Mouse (Mus musculus) left cerebral cortex, adult 9 months (tissue): Measurements from ENCODE around the gene Otulin.

Source experiments
- DNase-seq, 2 experiments: peaks; one replicate each; pipeline ENCODE4 v3.0.0; 2022; ENCODE audit warnings: low spot score in 2 of 2

The Otulin gene

GRCm38 (mm10) chr15:27506127-27506886, 124.2 kb downstream of the Otulin start:
- no peak for DNase-seq

GRCm38 (mm10) chr15:27503801-27504730, 126.4 kb downstream of the Otulin start:
- DNase-seq = no peak

- peak in 1 of 2 experiments; percentile 69 for DNase-seq
Observed at GRCm38 (mm10) chr15:27503221-27503620, 127.3 kb downstream of the Otulin start.

GRCm38 (mm10) chr15:27502338-27502737, 128.2 kb downstream of the Otulin start:
- DNase-seq = no peak

GRCm38 (mm10) chr15:27500390-27500789, 130.1 kb downstream of the Otulin start:
- DNase-seq = no peak

GRCm38 (mm10) chr15:27498078-27498477, 132.4 kb downstream of the Otulin start:
- DNase-seq = no peak

GRCm38 (mm10) chr15:27497300-27497997, 133.0 kb downstream of the Otulin start:
- DNase-seq = no peak

- DNase-seq = no peak
Observed at GRCm38 (mm10) chr15:27496596-27497299, 133.7 kb downstream of the Otulin start.

GRCm38 (mm10) chr15:27495981-27496401, 134.5 kb downstream of the Otulin start:
- no peak for DNase-seq

- DNase-seq = no peak
Observed at GRCm38 (mm10) chr15:27493516-27493915, 137.0 kb downstream of the Otulin start.

GRCm38 (mm10) chr15:27492734-27493133, 137.8 kb downstream of the Otulin start:
- no peak for DNase-seq
